Mouse (Mus musculus) olfactory bulb, adult 2 months (tissue): ENCODE data around the gene Akr1a1. TPM values are rescaled to one million over a fixed set of nuclear protein-coding genes. Genes with fewer than 3 reads are reported as not detected.

Experiments
- H3K27ac ChIP-seq: fragments of 200-500 bp; 2 replicates; pipeline ENCODE4 v1.5.1; 2012; ENCODE audit warnings: low read depth, low read length; ENCODE audit not compliant: insufficient read depth
- H3K4me1 ChIP-seq: fragments of 200-500 bp; 2 replicates; pipeline ENCODE4 v1.6.1; 2012; ENCODE audit warnings: low read length; ENCODE audit not compliant: control insufficient read depth, insufficient read depth
- H3K4me3 ChIP-seq: fragments of 200-500 bp; 2 replicates; pipeline ENCODE4 v1.5.1; 2012; ENCODE audit warnings: mild to moderate bottlenecking, low read depth, low read length, moderate library complexity; ENCODE audit not compliant: insufficient read depth
- CTCF ChIP-seq: fragments of 200-500 bp; IDR thresholded peaks from 2 replicates; pipeline ENCODE4 v1.5.1; 2012; ENCODE audit warnings: low read depth, mild to moderate bottlenecking, low read length, moderate library complexity; ENCODE audit not compliant: insufficient read depth
- POLR2A ChIP-seq: fragments of 200-500 bp; IDR thresholded peaks from 2 replicates; pipeline ENCODE4 v1.6.1; 2012; ENCODE audit warnings: mild to moderate bottlenecking, low read depth, low read length, moderate library complexity; ENCODE audit not compliant: insufficient read depth
- WGBS: fragments of 180-500 bp; shearing (Covaris S2); methylation state at CpG from one replicate; pipeline ENCODE4 v1.1.7; 2018; 5-methylcytosine and 5-hydroxymethylcytosine counted together
- polyA plus RNA-seq: library from polyadenylated mRNA; stranded (reverse); fragments of >200 nt; gene quantifications from 2 replicates; pipeline ENCODE4 v1.2.4, GENCODE M21; 2012; ENCODE audit warnings: low replicate concordance; ENCODE audit not compliant: missing spikeins, insufficient read depth, insufficient read length

The Akr1a1 gene
- 1,277 TPM in 1 of 2 replicates, not detected in the other for polyA plus RNA-seq

- H3K27ac ChIP-seq, result peak within 1 kb of the TSS; percentile 17
- TF ChIP-seq CTCF (no peak), POLR2A (peak; percentile 53; the same call in 1 of the 2 replicates)
- WGBS, result under 1% methylated on average over 39 of the region's 39 CpGs
- peak within 1 kb of the TSS; percentile 64 for H3K4me3 ChIP-seq
- H3K4me1 ChIP-seq, result peaks cover 2% of the 10 kb centered on the region; the same call in 1 of the 2 replicates
Observed at GRCm38 (mm10) chr4:116650924-116651796, at the start of gene Akr1a1. Gene Akr1a1 (minus strand): TSS chr4:116651680.

- no peak overlapping the region for H3K4me3 ChIP-seq
- H3K27ac ChIP-seq, result no peak overlapping the region
- no peaks in the 10 kb centered on the region for H3K4me1 ChIP-seq
- TF ChIP-seq CTCF, result no peak
- TF ChIP-seq POLR2A, result no peak
- WGBS, result 86% methylated on average over 1 of the region's 1 CpGs
Observed at GRCm38 (mm10) chr4:116700964-116701363, 49.5 kb upstream of the Akr1a1 start.

- H3K27ac ChIP-seq, result no peak overlapping the region
- H3K4me3 ChIP-seq, result no peak overlapping the region
- TF ChIP-seq CTCF, result no peak
- no peak for TF ChIP-seq POLR2A
- 56% methylated on average over 2 of the region's 2 CpGs for WGBS
- no peaks in the 10 kb centered on the region for H3K4me1 ChIP-seq
Observed at GRCm38 (mm10) chr4:116698693-116699342, 47.3 kb upstream of the Akr1a1 start.

GRCm38 (mm10) chr4:116693785-116694184 lies 42.3 kb upstream of the Akr1a1 start:
- 73% methylated on average over 2 of the region's 2 CpGs for WGBS
- H3K4me1 ChIP-seq, result no peaks in the 10 kb centered on the region
- H3K27ac ChIP-seq, result no peak overlapping the region
- no peak overlapping the region for H3K4me3 ChIP-seq
- no peak for TF ChIP-seq POLR2A
- no peak for TF ChIP-seq CTCF

- H3K4me1 ChIP-seq, result no peaks in the 10 kb centered on the region
- no peak overlapping the region for H3K4me3 ChIP-seq
- no peak overlapping the region for H3K27ac ChIP-seq
- WGBS, result 97% methylated on average over 2 of the region's 2 CpGs
- TF ChIP-seq POLR2A (no peak), CTCF (no peak)
Observed at GRCm38 (mm10) chr4:116692146-116692545, 40.7 kb upstream of the Akr1a1 start.

GRCm38 (mm10) chr4:116689309-116689876 lies 37.9 kb upstream of the Akr1a1 start:
- WGBS, result 86% methylated on average over 4 of the region's 4 CpGs
- no peak for TF ChIP-seq CTCF
- no peak for TF ChIP-seq POLR2A

GRCm38 (mm10) chr4:116687041-116687440 lies 35.6 kb upstream of the Akr1a1 start:
- no peak overlapping the region for H3K4me3 ChIP-seq
- WGBS, result 24% methylated on average over 1 of the region's 1 CpGs
- H3K27ac ChIP-seq, result no peak overlapping the region
- no peak for TF ChIP-seq POLR2A
- no peak for TF ChIP-seq CTCF
- H3K4me1 ChIP-seq, result no peaks in the 10 kb centered on the region

More at GRCm38 (mm10) chr4:116689309-116689876, 37.9 kb upstream of the Akr1a1 start:
- H3K27ac ChIP-seq, result no peak overlapping the region
- no peak overlapping the region for H3K4me3 ChIP-seq
- no peaks in the 10 kb centered on the region for H3K4me1 ChIP-seq

GRCm38 (mm10) chr4:116685402-116686061 lies 34.1 kb upstream of the Akr1a1 start, which contains the start of gene Prdx1:
Gene Prdx1 (plus strand): TSS chr4:116685544.
- H3K4me3 ChIP-seq, result peak within 1 kb of the TSS; percentile 81
- peak within 1 kb of the TSS; percentile 83 for H3K27ac ChIP-seq
- TF ChIP-seq CTCF (peak; percentile 50; the same call in 1 of the 2 replicates), POLR2A (peak; percentile 89)
- no peaks in the 10 kb centered on the region for H3K4me1 ChIP-seq
- WGBS, result under 1% methylated on average over 56 of the region's 56 CpGs
